Mouse (Mus musculus): Measurements from ENCODE around the gene Gm12184.

DNA sequence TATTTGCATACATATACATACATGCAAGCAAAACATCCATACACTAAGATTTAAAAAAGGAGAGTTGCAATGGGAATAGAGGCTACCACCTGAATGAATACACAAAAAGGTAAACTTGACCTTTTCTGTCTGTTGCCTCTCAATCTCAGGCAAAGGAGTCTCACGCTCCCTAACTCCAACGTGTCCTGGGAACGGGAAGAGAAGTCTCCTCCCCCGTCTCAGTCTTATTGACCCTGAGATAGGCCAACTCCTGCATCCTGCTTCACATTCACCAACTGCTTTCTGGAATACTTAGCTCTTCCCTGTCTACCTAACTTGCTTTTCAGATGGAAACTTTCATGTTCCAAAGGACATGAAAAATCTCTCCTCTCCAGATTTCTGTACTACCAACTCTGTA, 17.0 kb downstream of the Gm12184 start:
- TF ChIP-seq ZNF384 (IDR thresholded peaks at IDR 0.05; ENCODE audit: low read depth, low read length) (no peak), HCFC1 (IDR thresholded peaks at IDR 0.05; ENCODE audit: borderline replicate concordance, insufficient read depth, low read length) (no peak), CHD2 (IDR thresholded peaks at IDR 0.05; ENCODE audit: low read depth, low read length) (no peak)

All from ES-E14 (cell line).